Mouse (Mus musculus) heart, embryonic 10.5 days (tissue): ENCODE data around the gene Cd96. TPM values are rescaled to one million over a fixed set of nuclear protein-coding genes. Genes with fewer than 3 reads are reported as not detected.
"Not testable (repeated sequence)": the region's sequence is repeated elsewhere in the genome, so short reads cannot be mapped to it uniquely, and the experiment has no call there.

Source experiments
- DNase-seq: peaks from one replicate; pipeline ENCODE4 v3.0.0-alpha.2; 2017; ENCODE audit warnings: low spot score
- H3K27ac ChIP-seq: fragments of 300-500 bp; sonication (generic); 2 replicates; pipeline ENCODE4 v1.5.1; 2016; ENCODE audit warnings: mild to moderate bottlenecking
- H3K27me3 ChIP-seq: fragments of 300-500 bp; sonication (generic); 2 replicates; pipeline ENCODE4 v1.6.1; 2016; ENCODE audit warnings: mild to moderate bottlenecking; ENCODE audit not compliant: poor library complexity, insufficient read depth, severe bottlenecking
- H3K36me3 ChIP-seq: fragments of 300-500 bp; sonication (generic); 2 replicates; pipeline ENCODE4 v1.6.1; 2016; ENCODE audit warnings: mild to moderate bottlenecking, moderate library complexity
- H3K4me1 ChIP-seq: fragments of 300-500 bp; sonication (generic); 2 replicates; pipeline ENCODE4 v1.6.1; 2016; ENCODE audit warnings: mild to moderate bottlenecking
- H3K4me3 ChIP-seq: fragments of 300-500 bp; sonication (generic); 2 replicates; pipeline ENCODE4 v1.5.1; 2016; ENCODE audit warnings: mild to moderate bottlenecking, moderate library complexity
- H3K9me3 ChIP-seq: fragments of 300-500 bp; sonication (generic); 2 replicates; pipeline ENCODE4 v1.6.1; 2016; ENCODE audit warnings: mild to moderate bottlenecking, moderate library complexity
- WGBS: fragments of 180-500 bp; shearing (Covaris S2); methylation state at CpG from one replicate; pipeline ENCODE4 v1.1.7; 2016; 5-methylcytosine and 5-hydroxymethylcytosine counted together
- polyA plus RNA-seq: library from polyadenylated mRNA; unstranded; fragments of >200 nt; fragmentation: Nextera tagmentation; extraction: Ambion mirVana; gene quantifications from 2 replicates; pipeline ENCODE4 v1.2.1, GENCODE M21; 2016

Gene Cd96
- polyA plus RNA-seq, result not detected in 2 replicates

DNA sequence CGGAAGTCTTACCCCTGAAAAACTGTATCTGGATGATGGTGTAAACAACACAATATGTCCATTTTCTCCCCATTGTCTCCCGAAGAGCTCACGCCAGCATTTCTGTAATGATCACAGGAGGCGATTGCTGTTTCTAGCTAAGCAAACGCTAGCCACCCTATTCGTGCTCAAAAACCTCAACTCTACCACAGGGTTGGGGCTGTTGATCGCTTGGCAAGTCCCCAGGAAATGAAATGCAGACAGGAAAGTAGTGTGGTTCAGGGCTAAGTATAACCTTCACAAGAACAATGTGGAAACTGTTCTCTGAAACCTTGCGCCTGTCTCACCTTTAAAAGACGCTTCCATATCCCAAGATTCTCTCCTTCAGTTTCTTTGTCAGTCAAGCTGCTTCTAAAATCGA lies at the start of gene Cd96:
Gene Cd96, minus strand, starts transcription at position 232 of the 400 bp plus-strand sequence.
- H3K27ac ChIP-seq, result no peak within 1 kb of the TSS
- 75% methylated on average over 10 of the region's 10 CpGs for WGBS
- H3K36me3 ChIP-seq, result no peaks in the 10 kb centered on the region
- H3K27me3 ChIP-seq, result no peaks in the 10 kb centered on the region
- H3K4me1 ChIP-seq, result no peaks in the 10 kb centered on the region
- no peak for DNase-seq
- H3K4me3 ChIP-seq, result no peak within 1 kb of the TSS
- no peaks in the 10 kb centered on the region for H3K9me3 ChIP-seq

DNA sequence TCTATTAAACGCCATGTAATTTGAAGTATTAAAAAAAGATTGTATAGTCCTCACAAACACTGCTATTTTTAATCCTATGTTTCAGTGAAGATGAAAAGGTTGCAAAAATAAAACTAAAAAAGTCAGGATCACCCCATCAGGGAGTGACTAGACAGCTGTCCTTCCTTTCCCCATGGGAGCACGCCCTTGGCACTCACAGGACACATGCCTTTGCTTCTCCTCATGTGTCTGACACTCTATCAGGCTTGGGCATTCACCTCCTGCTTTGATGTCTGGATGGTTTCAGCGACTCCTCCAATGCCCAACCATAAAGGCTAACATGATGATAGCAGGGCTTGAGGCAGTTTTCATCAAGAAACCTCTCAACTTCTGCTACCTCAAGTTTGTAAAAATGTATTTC lies 46.9 kb upstream of the Cd96 start:
- Histone ChIP-seq H3K27me3 (no peaks in the 10 kb centered on the region), H3K4me1 (no peaks in the 10 kb centered on the region), H3K9me3 (no peaks in the 10 kb centered on the region), H3K27ac (no peak overlapping the region), H3K36me3 (no peaks in the 10 kb centered on the region), H3K4me3 (no peak overlapping the region)
- DNase-seq, result no peak
- WGBS, result 63% methylated on average over 3 of the region's 3 CpGs

DNA sequence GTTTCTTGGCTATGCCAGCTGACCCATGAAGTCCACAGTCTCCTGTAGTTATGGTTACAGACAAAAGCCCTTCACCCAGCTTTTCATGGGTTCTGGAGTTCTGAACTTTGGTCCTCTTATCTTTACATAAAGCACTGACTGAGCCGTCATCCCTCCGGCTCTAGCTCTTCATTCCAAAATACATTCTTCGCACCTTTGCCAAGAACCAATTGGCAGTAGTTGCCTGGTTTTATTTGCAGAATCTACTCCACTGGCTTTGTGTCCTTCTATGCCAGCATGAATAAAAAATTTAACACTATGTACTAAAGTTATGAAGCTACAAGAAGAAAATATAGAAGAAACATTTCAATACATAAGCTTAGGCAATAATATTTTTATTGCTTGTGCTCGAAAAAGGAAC lies 45.3 kb upstream of the Cd96 start:
- 81% methylated on average over 4 of the region's 4 CpGs for WGBS
- no peaks in the 10 kb centered on the region for H3K9me3 ChIP-seq
- no peak overlapping the region for H3K27ac ChIP-seq
- no peaks in the 10 kb centered on the region for H3K4me1 ChIP-seq
- no peaks in the 10 kb centered on the region for H3K36me3 ChIP-seq
- no peak overlapping the region for H3K4me3 ChIP-seq
- no peak for DNase-seq
- no peaks in the 10 kb centered on the region for H3K27me3 ChIP-seq

DNA sequence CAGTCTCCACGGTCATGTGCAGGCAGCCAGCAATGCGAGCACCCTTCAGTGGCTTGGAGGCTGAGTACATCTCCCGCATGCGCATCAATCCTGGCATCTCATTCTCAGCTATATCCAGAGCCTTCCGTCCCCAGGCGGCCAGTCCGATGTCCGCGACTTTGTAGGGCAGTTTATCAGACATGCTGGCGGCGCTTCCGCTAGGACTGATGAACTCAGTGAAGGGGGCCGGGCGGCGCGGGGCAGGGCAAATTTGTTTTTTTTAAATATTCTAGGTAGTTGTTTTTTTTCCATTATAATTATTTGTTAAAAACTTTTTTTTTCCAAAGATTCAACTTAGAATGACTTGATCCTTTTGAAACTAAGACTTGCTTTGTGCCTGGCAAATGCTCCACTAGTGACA lies 34.8 kb upstream of the Cd96 start, which contains the start of gene Gm4737:
Gene Gm4737, minus strand, starts transcription at position 246 of the 400 bp plus-strand sequence.
- not testable (repeated sequence) for H3K4me1 ChIP-seq, DNase-seq, H3K36me3 ChIP-seq, H3K27ac ChIP-seq, H3K9me3 ChIP-seq, H3K27me3 ChIP-seq, H3K4me3 ChIP-seq
- 90% methylated on average over 13 of the region's 16 CpGs for WGBS

GRCm38 (mm10) chr16:46151141-46151540 lies 31.1 kb upstream of the Cd96 start:
- H3K9me3 ChIP-seq, result no peaks in the 10 kb centered on the region
- H3K36me3 ChIP-seq, result no peaks in the 10 kb centered on the region
- DNase-seq, result no peak
- no peaks in the 10 kb centered on the region for H3K27me3 ChIP-seq
- H3K27ac ChIP-seq, result no peak overlapping the region
- peaks cover 3% of the 10 kb centered on the region; the same call in 1 of the 2 replicates for H3K4me1 ChIP-seq
- no peak overlapping the region for H3K4me3 ChIP-seq

- DNase-seq, result no peak
- H3K4me1 ChIP-seq, result peaks cover 3% of the 10 kb centered on the region; the same call in 1 of the 2 replicates
- H3K27ac ChIP-seq, result no peak overlapping the region
- no peak overlapping the region for H3K4me3 ChIP-seq
- 71% methylated on average over 3 of the region's 3 CpGs for WGBS
- no peaks in the 10 kb centered on the region for H3K36me3 ChIP-seq
- no peaks in the 10 kb centered on the region for H3K9me3 ChIP-seq
- H3K27me3 ChIP-seq, result no peaks in the 10 kb centered on the region
These were observed 28.8 kb upstream of the Cd96 start for GRCm38 (mm10) chr16:46148661-46149341.

DNA sequence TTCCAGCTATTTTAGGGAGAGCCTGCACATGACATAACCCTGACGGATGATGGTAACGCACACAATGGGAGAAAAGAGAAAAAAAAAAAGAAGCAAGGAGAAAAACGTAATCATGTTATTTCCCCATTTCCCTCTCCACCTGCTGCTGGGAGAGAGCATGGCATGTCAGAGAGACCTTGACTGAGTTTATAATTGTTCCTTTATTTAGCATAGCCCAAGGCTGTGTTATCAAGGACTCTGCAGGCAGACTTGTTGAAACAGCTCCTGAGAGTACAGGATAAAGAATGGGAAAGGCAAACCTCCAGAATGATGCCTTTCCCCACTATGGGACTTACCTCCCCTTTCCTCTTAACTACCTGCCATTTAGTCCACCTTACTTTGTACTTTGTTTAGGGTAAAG lies 26.9 kb upstream of the Cd96 start:
- DNase-seq, result no peak
- Histone ChIP-seq H3K27ac (no peak overlapping the region), H3K27me3 (no peaks in the 10 kb centered on the region), H3K36me3 (no peaks in the 10 kb centered on the region), H3K9me3 (no peaks in the 10 kb centered on the region), H3K4me3 (no peak overlapping the region), H3K4me1 (peaks cover 3% of the 10 kb centered on the region; the same call in 1 of the 2 replicates)
- WGBS, result 31% methylated on average over 3 of the region's 3 CpGs

DNA sequence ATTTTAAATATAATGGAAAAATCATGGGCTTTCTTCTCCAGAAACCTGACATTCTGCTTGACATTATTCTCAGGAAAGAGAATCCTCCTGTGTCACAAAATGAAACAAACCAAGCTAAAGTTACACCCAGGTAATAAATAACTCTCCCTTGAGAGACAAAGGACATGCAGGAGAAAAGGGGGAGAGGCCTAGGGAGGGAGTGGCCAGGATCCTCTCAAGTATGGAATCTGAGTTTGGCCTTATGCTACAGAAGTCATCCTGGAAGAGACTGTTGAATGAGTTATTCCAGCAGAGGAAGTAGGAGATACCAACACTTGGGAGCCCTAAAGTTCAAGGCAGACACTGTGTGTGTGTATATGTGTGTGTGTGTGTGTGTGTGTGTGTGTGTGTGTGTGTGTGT lies 2.2 kb upstream of the Cd96 start:
- Histone ChIP-seq H3K27me3 (no peaks in the 10 kb centered on the region), H3K4me3 (no peak overlapping the region), H3K36me3 (no peaks in the 10 kb centered on the region), H3K9me3 (no peaks in the 10 kb centered on the region), H3K27ac (no peak overlapping the region), H3K4me1 (no peaks in the 10 kb centered on the region)
- no peak for DNase-seq

DNA sequence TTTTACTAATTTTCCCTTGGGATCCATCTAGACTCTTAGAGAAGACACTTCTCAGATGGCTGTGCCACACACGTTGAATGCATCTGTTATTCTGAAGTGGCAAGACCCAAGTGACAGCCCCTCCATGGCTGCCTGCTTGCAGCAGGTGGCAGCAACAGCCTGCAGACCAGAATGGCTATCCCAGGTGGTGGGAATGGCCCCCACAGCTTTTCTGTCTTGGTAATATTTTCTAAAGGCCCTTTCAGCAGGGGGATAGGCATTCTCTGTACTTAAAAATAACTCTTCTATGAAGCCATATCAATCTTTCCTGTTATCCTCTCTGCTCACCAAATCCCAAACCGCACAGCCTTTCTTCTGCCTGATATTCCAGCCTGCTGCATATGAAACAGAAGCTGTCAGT lies 1.4 kb upstream of the Cd96 start:
- H3K27me3 ChIP-seq, result no peaks in the 10 kb centered on the region
- H3K4me1 ChIP-seq, result no peaks in the 10 kb centered on the region
- no peaks in the 10 kb centered on the region for H3K36me3 ChIP-seq
- no peak overlapping the region for H3K27ac ChIP-seq
- 45% methylated on average over 2 of the region's 2 CpGs for WGBS
- no peak overlapping the region for H3K4me3 ChIP-seq
- no peak for DNase-seq
- no peaks in the 10 kb centered on the region for H3K9me3 ChIP-seq

DNA sequence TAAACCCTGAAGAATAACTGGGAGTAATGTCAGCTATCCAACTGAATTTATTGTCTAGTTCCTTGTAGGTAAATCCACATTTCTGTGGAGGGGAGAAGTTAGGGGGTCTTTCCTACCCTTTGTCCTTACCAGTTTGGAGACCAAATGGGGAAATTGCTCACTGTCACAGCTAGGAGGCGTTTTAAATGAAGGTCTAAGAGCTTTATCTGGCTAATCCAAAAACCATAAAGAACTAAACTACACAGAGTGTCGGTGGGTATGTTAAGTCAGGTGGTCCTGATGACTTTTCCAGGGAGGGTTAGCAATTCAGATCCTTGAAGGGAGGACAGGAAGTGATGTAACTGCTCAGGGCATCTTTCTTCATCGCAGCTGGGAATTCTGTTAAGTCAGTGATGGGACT lies 556 bp upstream of the Cd96 start:
- 70% methylated on average over 3 of the region's 3 CpGs for WGBS
- H3K4me3 ChIP-seq, result no peak overlapping the region
- H3K27ac ChIP-seq, result no peak overlapping the region
- no peaks in the 10 kb centered on the region for H3K4me1 ChIP-seq
- DNase-seq, result no peak
- H3K27me3 ChIP-seq, result no peaks in the 10 kb centered on the region
- H3K9me3 ChIP-seq, result no peaks in the 10 kb centered on the region
- H3K36me3 ChIP-seq, result no peaks in the 10 kb centered on the region

DNA sequence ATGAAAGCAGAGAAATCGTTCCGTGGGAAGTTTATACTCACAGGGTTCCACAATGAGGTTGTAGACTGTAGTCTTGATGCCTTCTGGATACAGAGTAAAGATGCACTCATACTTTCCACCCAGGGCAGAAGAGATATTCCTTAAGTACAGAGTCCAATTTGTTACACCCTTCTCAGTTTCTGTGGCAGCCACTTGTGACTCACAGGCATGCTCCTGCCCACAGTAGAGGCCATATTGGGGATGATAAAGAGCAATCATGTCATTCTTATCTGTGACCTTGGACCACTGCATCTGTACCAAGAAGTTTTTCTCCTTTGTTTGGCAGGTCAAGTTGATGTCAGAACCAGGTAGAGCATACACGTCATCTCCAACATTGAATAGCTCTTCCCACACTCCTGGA lies 2.4 kb downstream of the Cd96 start:
- H3K4me1 ChIP-seq, result no peaks in the 10 kb centered on the region
- no peak for DNase-seq
- WGBS, result 81% methylated on average over 3 of the region's 3 CpGs

GRCm38 (mm10) chr16:46114727-46115126 lies 5.3 kb downstream of the Cd96 start:
- DNase-seq, result no peak
- Histone ChIP-seq H3K36me3 (no peaks in the 10 kb centered on the region), H3K27ac (no peak overlapping the region), H3K4me3 (no peak overlapping the region), H3K9me3 (no peaks in the 10 kb centered on the region), H3K4me1 (no peaks in the 10 kb centered on the region), H3K27me3 (no peaks in the 10 kb centered on the region)
- WGBS, result 51% methylated on average over 2 of the region's 2 CpGs

More for the DNA sequence above, 2.4 kb downstream of the Cd96 start:
- no peak overlapping the region for H3K4me3 ChIP-seq
- no peaks in the 10 kb centered on the region for H3K27me3 ChIP-seq
- H3K36me3 ChIP-seq, result no peaks in the 10 kb centered on the region
- no peak overlapping the region for H3K27ac ChIP-seq
- H3K9me3 ChIP-seq, result no peaks in the 10 kb centered on the region

DNA sequence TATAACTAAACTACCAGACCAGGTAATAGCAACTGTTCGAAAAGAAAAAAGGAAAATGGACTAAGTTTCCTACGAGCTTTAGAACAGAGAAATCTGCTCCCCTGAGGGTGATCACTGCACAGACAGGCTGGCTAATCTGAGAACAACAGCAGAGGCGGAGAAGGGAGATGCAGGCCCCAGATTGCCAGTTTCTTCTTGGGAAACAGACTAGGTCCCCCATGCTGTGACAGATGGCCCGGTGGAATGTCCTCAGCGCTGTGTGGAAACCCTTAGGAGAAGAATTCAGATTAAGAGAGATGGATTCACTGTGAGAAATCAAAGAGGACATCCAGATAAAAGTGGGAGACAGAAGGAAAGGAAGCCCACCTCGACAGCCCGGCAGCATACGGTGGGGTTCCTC lies 10.5 kb downstream of the Cd96 start:
- WGBS, result 23% methylated on average over 8 of the region's 8 CpGs
- H3K36me3 ChIP-seq, result no peaks in the 10 kb centered on the region

DNA sequence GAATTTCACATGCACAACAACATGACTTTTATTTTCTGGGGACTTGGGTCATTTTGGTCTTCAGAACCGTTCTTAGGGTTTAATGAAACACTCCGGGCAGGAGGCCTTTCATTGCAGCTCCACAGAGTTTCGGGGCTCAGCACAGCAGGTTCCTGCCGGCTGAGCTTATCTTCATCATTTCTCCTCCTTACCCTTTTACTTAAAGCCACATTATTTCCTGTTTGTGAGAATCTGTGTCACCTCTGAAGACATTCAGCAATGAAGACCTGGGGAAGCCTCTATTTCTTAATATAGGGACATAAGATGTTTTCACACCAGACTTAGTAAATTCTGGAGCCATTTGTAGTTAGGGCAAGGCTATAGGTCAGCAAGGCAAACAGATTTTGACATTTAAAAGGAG lies 12.6 kb downstream of the Cd96 start:
- no peak overlapping the region for H3K27ac ChIP-seq
- 61% methylated on average over 4 of the region's 4 CpGs for WGBS
- no peaks in the 10 kb centered on the region for H3K9me3 ChIP-seq

More for the DNA sequence above, 10.5 kb downstream of the Cd96 start:
- no peak for DNase-seq
- H3K27ac ChIP-seq, result no peak overlapping the region
- no peaks in the 10 kb centered on the region for H3K27me3 ChIP-seq
- no peaks in the 10 kb centered on the region for H3K4me1 ChIP-seq
- H3K4me3 ChIP-seq, result no peak overlapping the region
- no peaks in the 10 kb centered on the region for H3K9me3 ChIP-seq

More for the DNA sequence above, 12.6 kb downstream of the Cd96 start:
- DNase-seq, result no peak
- Histone ChIP-seq H3K27me3 (no peaks in the 10 kb centered on the region), H3K36me3 (no peaks in the 10 kb centered on the region), H3K4me3 (no peak overlapping the region), H3K4me1 (no peaks in the 10 kb centered on the region)
